Mouse (Mus musculus) bone marrow macrophage, adult 2 months (primary cell): ENCODE results near the gene Abcc4. TPM values are rescaled to one million over a fixed set of nuclear protein-coding genes. Genes with fewer than 3 reads are reported as not detected.
"Not testable (repeated sequence)": the region's sequence is repeated elsewhere in the genome, so short reads cannot be mapped to it uniquely, and the experiment has no call there.

Source experiments
- H3K27ac ChIP-seq: 2 replicates; pipeline ENCODE4 v1.5.1; 2012; ENCODE audit warnings: low read depth, low read length; ENCODE audit not compliant: insufficient read depth
- H3K4me1 ChIP-seq: 2 replicates; pipeline ENCODE4 v1.6.1; 2012; ENCODE audit warnings: low read length; ENCODE audit not compliant: control insufficient read depth, insufficient read depth
- H3K4me3 ChIP-seq: 2 replicates; pipeline ENCODE4 v1.5.1; 2012; ENCODE audit warnings: mild to moderate bottlenecking, low read length, moderate library complexity; ENCODE audit not compliant: insufficient read depth
- CTCF ChIP-seq: IDR thresholded peaks from 2 replicates; pipeline ENCODE4 v1.5.1; 2012; ENCODE audit warnings: low read depth, mild to moderate bottlenecking, low read length, moderate library complexity
- POLR2A ChIP-seq: IDR thresholded peaks from 2 replicates; pipeline ENCODE4 v1.6.1; 2012; ENCODE audit warnings: mild to moderate bottlenecking, low read depth, low read length, borderline replicate concordance
- polyA plus RNA-seq: library from polyadenylated mRNA; stranded (reverse); fragments of >200 nt; gene quantifications from 2 replicates; pipeline ENCODE4 v1.2.4, GENCODE M21; 2012; ENCODE audit not compliant: missing spikeins, insufficient read depth, insufficient read length

The Abcc4 gene
- polyA plus RNA-seq, 1 experiment, result 8.6 TPM

DNA sequence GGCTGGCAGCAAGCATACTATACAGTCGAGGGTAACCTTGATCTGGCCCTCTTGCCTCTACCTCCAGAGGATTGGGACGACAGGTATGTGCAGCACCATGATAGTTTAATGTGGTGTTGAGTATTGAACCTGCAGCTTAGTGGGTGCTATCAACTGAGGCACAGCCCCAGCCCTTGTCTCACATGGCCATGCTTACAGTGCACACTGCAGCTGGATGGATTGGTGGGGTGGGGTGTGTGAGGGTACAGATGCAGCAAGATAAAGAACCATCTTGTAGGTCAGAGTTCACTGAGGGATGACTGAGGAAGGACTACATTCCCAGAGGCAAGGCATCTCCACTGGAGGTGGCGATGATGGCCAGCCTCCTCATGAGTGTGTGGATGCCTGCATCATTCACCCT is 174.5 kb downstream of the Abcc4 start:
- H3K27ac ChIP-seq, result no peak overlapping the region
- TF ChIP-seq CTCF, result no peak
- TF ChIP-seq POLR2A, result no peak
- H3K4me1 ChIP-seq, result no peaks in the 10 kb centered on the region
- H3K4me3 ChIP-seq, result no peak overlapping the region

DNA sequence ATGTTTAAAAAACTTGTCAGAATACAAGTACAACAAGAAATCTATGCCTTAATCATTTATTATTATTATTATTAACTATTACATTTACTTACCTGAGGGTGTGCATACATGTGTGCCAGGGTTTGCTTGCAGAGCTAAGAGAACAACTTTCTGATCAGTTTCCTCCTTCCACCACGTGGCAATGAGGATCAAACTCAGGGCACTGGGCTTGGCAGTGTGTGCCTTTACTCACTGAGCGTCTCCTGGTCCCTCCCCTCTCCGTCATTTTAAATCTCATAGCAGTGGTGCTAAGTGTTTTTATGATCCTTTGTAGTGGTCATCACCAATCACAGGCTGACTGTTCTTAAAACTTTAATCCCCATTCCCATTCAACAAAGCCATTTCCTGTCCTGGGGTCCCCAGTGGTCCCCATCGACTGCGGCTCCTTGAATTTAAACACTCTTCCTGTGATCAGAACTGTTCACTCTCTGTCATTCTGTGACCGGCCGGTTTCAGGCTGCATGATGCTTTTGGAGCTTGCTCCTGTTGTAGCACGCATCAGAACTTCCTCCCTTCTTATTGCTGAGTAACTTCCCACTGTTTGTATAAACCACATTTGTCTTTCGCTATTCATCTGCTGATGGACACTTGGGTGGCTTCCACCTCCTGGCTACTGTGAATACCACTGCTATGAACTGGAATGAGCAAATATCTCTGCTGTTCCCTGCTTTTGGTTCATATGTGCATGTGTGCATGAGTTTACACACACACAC is 191.6 kb downstream of the Abcc4 start:
- H3K4me1 ChIP-seq, result peaks cover 2% of the 10 kb centered on the region; the same call in 1 of the 2 replicates
- no peak overlapping the region for H3K27ac ChIP-seq
- H3K4me3 ChIP-seq, result no peak overlapping the region
- TF ChIP-seq POLR2A, result no peak
- TF ChIP-seq CTCF, result no peak

DNA sequence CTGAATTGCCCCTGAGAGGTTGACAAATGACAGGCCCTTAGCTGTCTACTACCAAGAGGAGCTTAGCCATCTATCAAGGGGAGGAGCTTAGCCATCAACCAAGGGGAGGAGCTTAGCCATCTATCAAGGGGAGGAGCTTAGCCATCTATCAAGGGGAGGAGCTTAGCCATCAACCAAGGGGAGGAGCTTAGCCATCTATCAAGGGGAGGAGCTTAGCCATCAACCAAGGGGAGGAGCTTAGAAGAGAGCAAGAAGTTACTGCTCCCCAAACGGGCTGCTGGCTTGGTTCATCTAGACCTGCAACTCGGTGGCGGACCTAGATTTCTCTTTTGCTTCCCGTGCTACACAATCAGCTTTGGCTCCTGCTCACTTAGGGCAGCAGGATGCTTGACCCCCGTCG is 194.3 kb downstream of the Abcc4 start:
- H3K27ac ChIP-seq, H3K4me3 ChIP-seq, H3K4me1 ChIP-seq: not testable (repeated sequence)

DNA sequence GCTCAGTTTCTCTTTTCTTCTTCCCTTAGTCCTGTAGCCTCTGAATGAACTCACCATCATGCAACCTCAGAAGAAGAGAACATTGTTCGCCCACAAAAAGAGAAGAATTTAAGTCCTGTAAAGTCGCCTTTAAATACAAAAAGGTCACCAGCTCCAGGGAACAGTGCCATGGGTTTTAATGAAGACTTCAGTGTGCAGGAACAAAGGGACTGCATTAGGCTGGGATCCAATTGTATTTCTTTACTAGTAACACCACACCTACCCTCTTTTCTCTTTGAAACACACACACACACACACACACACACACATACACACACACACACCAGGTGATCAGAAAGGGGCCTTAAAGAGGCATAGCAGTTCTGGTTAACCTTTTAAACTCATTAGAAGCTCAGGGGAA is 195.2 kb downstream of the Abcc4 start:
- H3K4me3 ChIP-seq, result no peak overlapping the region
- no peak for TF ChIP-seq CTCF
- TF ChIP-seq POLR2A, result no peak
- H3K27ac ChIP-seq, result no peak overlapping the region
- H3K4me1 ChIP-seq, result peaks cover 8% of the 10 kb centered on the region

DNA sequence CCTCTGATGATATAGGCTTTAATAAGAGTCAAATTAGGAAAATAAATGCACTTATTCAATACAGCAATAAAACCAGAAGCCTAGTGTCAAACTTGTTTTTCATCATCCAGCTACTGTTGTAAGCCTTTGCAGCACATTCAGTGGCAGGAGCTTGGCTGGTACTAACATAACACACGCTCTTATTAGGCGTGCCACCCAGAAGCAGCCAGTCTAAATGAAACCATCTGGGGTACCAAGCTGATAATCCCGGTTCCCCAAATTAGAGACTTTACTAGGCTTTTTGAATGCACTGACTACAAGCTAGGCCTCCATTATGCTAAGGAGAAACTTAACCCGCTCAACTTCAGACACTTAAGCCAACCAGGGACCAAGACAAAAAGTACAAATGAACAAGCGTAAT is 195.8 kb downstream of the Abcc4 start:
- Histone ChIP-seq H3K4me3 (no peak overlapping the region), H3K27ac (no peak overlapping the region), H3K4me1 (peaks cover 11% of the 10 kb centered on the region)
- no peak for TF ChIP-seq CTCF
- TF ChIP-seq POLR2A, result no peak

DNA sequence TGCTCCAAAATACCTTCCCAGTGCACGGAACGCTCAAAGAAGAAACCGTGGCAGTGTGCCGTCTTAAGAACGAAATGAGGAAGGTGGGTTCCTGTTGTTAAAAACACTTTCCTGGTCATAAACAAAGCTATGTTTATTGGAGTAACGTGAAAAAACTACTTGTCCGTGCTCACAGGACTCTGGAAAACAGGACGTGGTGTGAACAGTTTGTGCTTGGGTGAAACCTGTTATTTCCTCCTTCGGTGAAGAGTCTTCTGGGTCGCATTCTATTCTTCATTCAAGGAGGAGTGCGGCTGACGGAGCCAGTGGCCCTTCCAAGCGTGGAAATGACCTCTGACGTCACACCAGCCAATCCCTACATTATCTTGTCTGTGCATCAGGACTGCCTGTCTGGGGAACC is 198.2 kb downstream of the Abcc4 start:
- no peak for TF ChIP-seq POLR2A
- TF ChIP-seq CTCF, result no peak
- Histone ChIP-seq H3K27ac (no peak overlapping the region), H3K4me1 (peaks cover 12% of the 10 kb centered on the region), H3K4me3 (no peak overlapping the region)

DNA sequence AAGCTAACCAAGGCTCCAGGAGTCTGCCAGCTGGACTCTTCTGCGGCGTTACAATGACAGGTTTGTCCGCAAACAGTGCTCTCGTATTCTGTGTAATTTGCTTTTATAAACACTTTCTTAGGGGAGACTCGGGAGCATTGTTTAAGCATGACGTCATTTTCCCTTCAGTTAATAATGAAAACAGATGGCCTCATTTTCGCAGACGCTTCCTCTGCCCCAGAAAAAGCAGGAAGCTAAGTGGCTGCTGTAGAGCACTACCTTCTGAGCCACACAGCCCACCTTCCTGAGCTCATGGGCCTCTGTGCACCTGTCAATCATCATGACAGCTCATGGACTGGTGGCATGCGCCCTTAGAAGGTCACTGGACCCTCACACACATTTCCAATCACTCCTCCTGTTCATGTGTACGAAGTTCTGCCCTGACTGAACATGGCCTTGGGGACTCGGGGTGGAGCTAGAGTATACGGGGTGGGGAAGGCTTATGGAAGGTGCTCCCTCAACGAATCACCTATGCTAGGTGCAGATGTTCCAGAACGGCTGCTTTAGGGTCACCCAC is 199.3 kb downstream of the Abcc4 start:
- Histone ChIP-seq H3K27ac (no peak overlapping the region), H3K4me1 (peaks cover 12% of the 10 kb centered on the region), H3K4me3 (no peak overlapping the region)
- no peak for TF ChIP-seq CTCF
- no peak for TF ChIP-seq POLR2A

DNA sequence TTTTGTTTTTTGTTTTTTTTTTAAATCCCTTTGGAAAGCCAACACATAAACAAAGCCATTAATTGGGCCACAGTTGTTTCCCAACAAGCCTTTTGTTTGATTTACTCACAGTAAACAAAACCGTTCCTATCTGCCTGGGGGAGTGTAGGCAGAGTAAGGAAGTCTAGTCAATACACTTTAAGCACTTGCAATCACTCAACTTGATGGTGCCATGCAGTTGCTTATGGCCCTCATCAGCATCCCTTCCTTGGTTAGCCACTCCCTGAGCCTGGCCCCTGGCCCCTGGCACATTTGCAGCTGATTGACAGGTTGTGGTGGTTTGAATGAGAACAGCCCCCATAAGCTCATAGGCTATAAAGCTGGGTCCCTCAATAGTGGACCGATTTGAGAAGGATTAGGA is 209.3 kb downstream of the Abcc4 start:
- Histone ChIP-seq H3K27ac (no peak overlapping the region), H3K4me1 (no peaks in the 10 kb centered on the region), H3K4me3 (no peak overlapping the region)
- TF ChIP-seq CTCF (no peak), POLR2A (no peak)

DNA sequence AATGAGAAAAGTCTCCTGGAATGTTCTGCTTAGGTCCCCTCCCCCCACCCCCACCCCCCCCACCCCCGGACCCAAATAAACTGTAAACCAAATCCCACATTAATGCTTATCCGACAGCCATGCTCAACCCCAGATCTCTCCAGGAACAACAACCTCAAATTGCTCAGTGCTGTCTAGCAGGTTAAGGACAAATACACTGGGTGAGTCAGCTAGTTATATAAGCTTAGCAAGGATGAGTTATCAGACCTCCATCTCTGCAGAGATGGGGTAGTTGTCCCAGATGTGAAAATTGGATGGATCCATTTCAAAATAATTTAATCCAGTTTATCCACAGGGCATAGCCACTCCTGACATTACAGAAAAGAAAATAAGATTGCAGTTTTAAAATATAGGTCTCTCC is 210.6 kb downstream of the Abcc4 start:
- H3K4me3 ChIP-seq, result no peak overlapping the region
- TF ChIP-seq CTCF, result no peak
- TF ChIP-seq POLR2A, result no peak
- no peak overlapping the region for H3K27ac ChIP-seq
- H3K4me1 ChIP-seq, result no peaks in the 10 kb centered on the region

DNA sequence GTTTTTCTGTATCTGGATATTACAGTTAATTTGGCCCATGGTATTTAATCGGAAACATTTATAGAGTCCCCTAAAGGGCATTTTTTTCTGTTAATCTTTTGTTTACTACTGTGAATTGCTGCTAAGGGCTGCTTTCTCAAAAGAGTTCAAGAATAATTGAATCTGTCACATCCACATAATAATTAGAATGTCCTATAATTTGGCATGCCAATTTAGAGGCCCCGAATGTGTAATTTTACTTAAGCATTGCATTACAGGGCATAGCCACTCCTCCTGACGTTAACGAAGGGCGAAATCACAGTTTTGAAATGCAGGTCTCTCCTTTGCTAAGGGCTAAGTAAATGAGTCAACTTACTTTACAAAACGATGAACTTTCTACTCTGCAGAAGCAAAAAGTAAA is 214.3 kb downstream of the Abcc4 start:
- no peak for TF ChIP-seq POLR2A
- TF ChIP-seq CTCF, result no peak
- no peaks in the 10 kb centered on the region for H3K4me1 ChIP-seq
- no peak overlapping the region for H3K27ac ChIP-seq
- H3K4me3 ChIP-seq, result no peak overlapping the region
